21 mouse cellular contexts compared by ENCODE assay signal in the genomic region with DNA sequence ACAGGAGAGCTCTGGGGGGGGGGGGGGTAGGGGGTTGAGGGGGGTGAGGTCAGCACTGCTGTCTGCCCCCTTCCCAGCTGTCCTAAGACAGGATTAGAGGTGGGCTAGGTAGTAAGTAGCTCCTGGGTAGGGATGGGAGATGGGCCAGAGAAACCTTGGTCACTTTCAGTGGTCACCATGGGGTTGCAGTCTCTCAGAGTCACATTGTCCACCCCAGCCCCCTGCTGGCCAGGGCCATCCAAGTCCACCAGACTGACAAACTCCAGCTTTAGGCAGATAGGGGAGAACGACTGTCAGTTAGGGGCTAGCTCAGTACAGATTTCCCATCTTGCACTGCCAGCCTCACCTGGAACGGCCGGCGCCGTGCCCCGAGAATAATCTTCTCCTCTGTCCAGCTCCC. TPM values are rescaled to one million over a fixed set of nuclear protein-coding genes. Genes with fewer than 3 reads are reported as not detected.
DNase-seq lines count a peak whose midpoint lies in the region; ATAC-seq and TF ChIP-seq lines count a peak whose summit lies in the region.
"Had no signal": no experiment of that assay in that cellular context is flagged by ENCODE, and none has a peak within 500 bp of the region (broad histone marks: within the 10 kb centered on the region; RNA-seq: fewer than 3 reads in every experiment).

No protein-coding gene starts in this region.

- WGBS in forebrain, postnatal 0 days = 86% methylated on average over 6 of the region's 6 CpGs
- WGBS in forebrain, embryonic 11.5 days = 83% methylated on average over 6 of the region's 6 CpGs
- 82% methylated on average over 6 of the region's 6 CpGs for WGBS in kidney, postnatal 0 days
- WGBS in lung, embryonic 14.5 days = 81% methylated on average over 6 of the region's 6 CpGs
- 80% methylated on average over 6 of the region's 6 CpGs for WGBS in intestine, embryonic 16.5 days

- peak; percentile 32; the same call in 1 of the 2 replicates for TF ChIP-seq CTCF in forebrain, postnatal 0 days (IDR thresholded peaks at IDR 0.05; ENCODE audit: low read depth)
- TF ChIP-seq CTCF in kidney, postnatal 0 days (IDR thresholded peaks at IDR 0.05; ENCODE audit: low read depth) = peak; percentile 54
- TF ChIP-seq CTCF in lung, embryonic 14.5 days (IDR thresholded peaks at IDR 0.05; ENCODE audit: low read depth) = peak; percentile 55

- peaks cover 50% of the 10 kb centered on the region for H3K36me3 ChIP-seq in forebrain, postnatal 0 days (ENCODE audit: insufficient read depth)
- peaks cover 11% of the 10 kb centered on the region; the same call in 1 of the 2 replicates for H3K36me3 ChIP-seq in forebrain, embryonic 11.5 days (ENCODE audit: control insufficient read depth, insufficient read depth, low read length)
- H3K36me3 ChIP-seq in kidney, postnatal 0 days (ENCODE audit: insufficient read depth, low read length) = peaks cover 49% of the 10 kb centered on the region
- H3K36me3 ChIP-seq in lung, embryonic 14.5 days (ENCODE audit: insufficient read depth) = peaks cover 94% of the 10 kb centered on the region
- H3K36me3 ChIP-seq in intestine, embryonic 16.5 days (ENCODE audit: control insufficient read depth, insufficient read depth, low read length) = peaks cover 38% of the 10 kb centered on the region

- H3K27ac ChIP-seq in forebrain, postnatal 0 days (ENCODE audit: low read depth, low read length) = no peak overlapping the region
- H3K27ac ChIP-seq in forebrain, embryonic 11.5 days (ENCODE audit: low read depth, low read length) = no peak overlapping the region
- no peak overlapping the region for H3K27ac ChIP-seq in kidney, postnatal 0 days
- no peak overlapping the region for H3K27ac ChIP-seq in lung, embryonic 14.5 days (ENCODE audit: low read depth)
- H3K27ac ChIP-seq in intestine, embryonic 16.5 days (ENCODE audit: low read length) = peak overlapping the region; percentile 82
- H3K27ac ChIP-seq: forebrain, embryonic 13.5 days; heart, embryonic 15.5 days; limb, embryonic 15.5 days; neural tube, embryonic 13.5 days; stomach, embryonic 15.5 days had no signal

- no peak overlapping the region for H3K4me3 ChIP-seq in forebrain, postnatal 0 days (ENCODE audit: low read depth, low read length)
- H3K4me3 ChIP-seq in forebrain, embryonic 11.5 days (ENCODE audit: low read depth, low read length) = no peak overlapping the region
- H3K4me3 ChIP-seq in kidney, postnatal 0 days (replicated peaks; ENCODE audit: low read depth, low read length) = no peak overlapping the region
- H3K4me3 ChIP-seq in lung, embryonic 14.5 days (ENCODE audit: low read depth, low read length) = no peak overlapping the region
- H3K4me3 ChIP-seq in intestine, embryonic 16.5 days (ENCODE audit: low read length) = peak overlapping the region; percentile 53
- H3K4me3 ChIP-seq: forebrain, embryonic 13.5 days; heart, embryonic 15.5 days; limb, embryonic 15.5 days; neural tube, embryonic 13.5 days; stomach, embryonic 15.5 days had no signal

- H3K9ac ChIP-seq in forebrain, postnatal 0 days = no peak overlapping the region
- H3K9ac ChIP-seq in forebrain, embryonic 11.5 days (ENCODE audit: low read length) = no peak overlapping the region
- no peak overlapping the region for H3K9ac ChIP-seq in kidney, postnatal 0 days (ENCODE audit: low read depth, low read length)
- H3K9ac ChIP-seq in lung, embryonic 14.5 days = no peak overlapping the region
- H3K9ac ChIP-seq in intestine, embryonic 16.5 days (ENCODE audit: low read depth, low read length) = peak overlapping the region; percentile 67
- H3K9ac ChIP-seq: forebrain, embryonic 13.5 days; heart, embryonic 15.5 days; limb, embryonic 15.5 days; stomach, embryonic 15.5 days had no signal

- no peak for ATAC-seq in forebrain, postnatal 0 days
- ATAC-seq in forebrain, embryonic 11.5 days (replicated peaks; ENCODE audit: low FRiP score) = no peak
- ATAC-seq in kidney, postnatal 0 days (replicated peaks; ENCODE audit: low FRiP score, low read depth) = no peak
- ATAC-seq in lung, embryonic 14.5 days (ENCODE audit: insufficient read depth) = no peak
- ATAC-seq in intestine, embryonic 16.5 days = no peak
- no peak for ATAC-seq in frontal cortex, adult (ENCODE audit: low TSS enrichment)

- no peaks in the 10 kb centered on the region for H3K4me1 ChIP-seq in forebrain, postnatal 0 days (ENCODE audit: insufficient read depth)
- H3K4me1 ChIP-seq in forebrain, embryonic 11.5 days (replicated peaks; ENCODE audit: control insufficient read depth, insufficient read depth, low read length) = no peaks in the 10 kb centered on the region
- H3K4me1 ChIP-seq in kidney, postnatal 0 days (replicated peaks; ENCODE audit: insufficient read depth, low read length) = no peaks in the 10 kb centered on the region
- no peaks in the 10 kb centered on the region for H3K4me1 ChIP-seq in lung, embryonic 14.5 days (ENCODE audit: insufficient read depth)
- peaks cover 8% of the 10 kb centered on the region; the same call in 1 of the 2 replicates for H3K4me1 ChIP-seq in intestine, embryonic 16.5 days (ENCODE audit: control insufficient read depth, insufficient read depth, low read length)
- H3K4me1 ChIP-seq: forebrain, embryonic 13.5 days; heart, embryonic 15.5 days; limb, embryonic 15.5 days; neural tube, embryonic 13.5 days; stomach, embryonic 15.5 days had no signal

- H3K4me2 ChIP-seq in forebrain, postnatal 0 days (ENCODE audit: low read depth) = no peak overlapping the region
- no peak overlapping the region for H3K4me2 ChIP-seq in forebrain, embryonic 11.5 days (ENCODE audit: low read depth, low read length, severe bottlenecking)
- H3K4me2 ChIP-seq in kidney, postnatal 0 days (ENCODE audit: low read length) = no peak overlapping the region
- no peak overlapping the region for H3K4me2 ChIP-seq in lung, embryonic 14.5 days
- H3K4me2 ChIP-seq in intestine, embryonic 16.5 days (ENCODE audit: low read depth, low read length) = peak overlapping the region; percentile 58
- H3K4me2 ChIP-seq: forebrain, embryonic 13.5 days; heart, embryonic 15.5 days; limb, embryonic 15.5 days; neural tube, embryonic 13.5 days; stomach, embryonic 15.5 days had no signal

- no peak for DNase-seq in forebrain, postnatal 0 days
- no peak for DNase-seq in forebrain, embryonic 11.5 days (ENCODE audit: low spot score)
- no peak for DNase-seq in kidney, postnatal 0 days (ENCODE audit: low spot score)
- DNase-seq in kidney, adult 8-10 months = no peak
- DNase-seq in lung, embryonic 14.5 days = no peak
- no peak for DNase-seq in lung, postnatal 14 days
- DNase-seq: adrenal gland, postnatal 25 days; B cell, adult 2 months; cerebellum, adult 9-10 months; embryo, embryonic 11 days; lung, postnatal 10 days; thymus, postnatal 14 days had no signal

- no peaks in the 10 kb centered on the region for H3K27me3 ChIP-seq in forebrain, postnatal 0 days (ENCODE audit: insufficient read depth, low read length)
- H3K27me3 ChIP-seq in forebrain, embryonic 11.5 days (ENCODE audit: control insufficient read depth, insufficient read depth, low read length) = no peaks in the 10 kb centered on the region
- no peaks in the 10 kb centered on the region for H3K27me3 ChIP-seq in kidney, postnatal 0 days (ENCODE audit: insufficient read depth, low read length)
- no peaks in the 10 kb centered on the region for H3K27me3 ChIP-seq in lung, embryonic 14.5 days (ENCODE audit: insufficient read depth, low read length)
- H3K27me3 ChIP-seq in intestine, embryonic 16.5 days (replicated peaks; ENCODE audit: control insufficient read depth, insufficient read depth, low read length) = no peaks in the 10 kb centered on the region
- H3K27me3 ChIP-seq: forebrain, embryonic 13.5 days; heart, embryonic 15.5 days; limb, embryonic 15.5 days; neural tube, embryonic 13.5 days; stomach, embryonic 15.5 days had no signal

- H3K9me3 ChIP-seq in forebrain, postnatal 0 days (ENCODE audit: low read length) = no peaks in the 10 kb centered on the region
- H3K9me3 ChIP-seq in forebrain, embryonic 11.5 days (ENCODE audit: control insufficient read depth, low read length) = no peaks in the 10 kb centered on the region
- H3K9me3 ChIP-seq in kidney, postnatal 0 days (replicated peaks; ENCODE audit: low read length) = no peaks in the 10 kb centered on the region
- H3K9me3 ChIP-seq in lung, embryonic 14.5 days (ENCODE audit: low read depth, low read length) = no peaks in the 10 kb centered on the region
- H3K9me3 ChIP-seq in intestine, embryonic 16.5 days (ENCODE audit: control insufficient read depth, low read length) = no peaks in the 10 kb centered on the region
- H3K9me3 ChIP-seq: forebrain, embryonic 13.5 days; heart, embryonic 15.5 days; limb, embryonic 15.5 days; neural tube, embryonic 13.5 days; stomach, embryonic 15.5 days had no signal

RNA-seq across cellular contexts. Expression of a gene that starts 8.1 kb away (rescaled TPM):
- 1.0 and 9.0 TPM in 2 replicates for total RNA-seq in forebrain, postnatal 0 days (2014; rRNA removed)
- polyA plus RNA-seq in forebrain, postnatal 0 days (2015; fragmentation: Nextera tagmentation; extraction: Ambion mirVana) = 0.21 and 0.26 TPM in 2 replicates
- polyA plus RNA-seq in forebrain, embryonic 11.5 days (2014; fragmentation: Nextera tagmentation; extraction: Ambion mirVana) = 1.3 and 5.0 TPM in 2 replicates
- 0.59 and 0.85 TPM in 2 replicates for polyA plus RNA-seq in kidney, postnatal 0 days (2015; fragmentation: Nextera tagmentation; extraction: Ambion mirVana)
- 2.2 and 4.1 TPM in 2 replicates for polyA plus RNA-seq in lung, embryonic 14.5 days (2014; fragmentation: Nextera tagmentation; extraction: Ambion mirVana)
- polyA plus RNA-seq in intestine, embryonic 16.5 days (2015; fragmentation: Nextera tagmentation; extraction: Ambion mirVana) = 582 and 797 TPM in 2 replicates
- total RNA-seq: monocyte, adult 5-6 weeks had no signal

RNA-seq across cellular contexts. Expression of a gene that starts 8.5 kb away (rescaled TPM):
- total RNA-seq in forebrain, postnatal 0 days (2014; rRNA removed) = 33.7 and 43.2 TPM in 2 replicates
- 171 and 185 TPM in 2 replicates for polyA plus RNA-seq in forebrain, postnatal 0 days (2015; fragmentation: Nextera tagmentation; extraction: Ambion mirVana)
- polyA plus RNA-seq in forebrain, embryonic 11.5 days (2014; fragmentation: Nextera tagmentation; extraction: Ambion mirVana) = 144 and 164 TPM in 2 replicates
- 197 TPM in 2 replicates for polyA plus RNA-seq in kidney, postnatal 0 days (2015; fragmentation: Nextera tagmentation; extraction: Ambion mirVana)
- polyA plus RNA-seq in lung, embryonic 14.5 days (2014; fragmentation: Nextera tagmentation; extraction: Ambion mirVana) = 183 and 197 TPM in 2 replicates
- 145 and 176 TPM in 2 replicates for polyA plus RNA-seq in intestine, embryonic 16.5 days (2015; fragmentation: Nextera tagmentation; extraction: Ambion mirVana)

RNA-seq across cellular contexts. Expression of a gene that starts 8.9 kb away (rescaled TPM):
- total RNA-seq in forebrain, postnatal 0 days (2014; rRNA removed) = 151 and 174 TPM in 2 replicates
- 368 and 392 TPM in 2 replicates for polyA plus RNA-seq in forebrain, postnatal 0 days (2015; fragmentation: Nextera tagmentation; extraction: Ambion mirVana)
- 353 and 371 TPM in 2 replicates for polyA plus RNA-seq in forebrain, embryonic 11.5 days (2014; fragmentation: Nextera tagmentation; extraction: Ambion mirVana)
- 351 and 379 TPM in 2 replicates for polyA plus RNA-seq in kidney, postnatal 0 days (2015; fragmentation: Nextera tagmentation; extraction: Ambion mirVana)
- polyA plus RNA-seq in lung, embryonic 14.5 days (2014; fragmentation: Nextera tagmentation; extraction: Ambion mirVana) = 282 and 295 TPM in 2 replicates
- polyA plus RNA-seq in intestine, embryonic 16.5 days (2015; fragmentation: Nextera tagmentation; extraction: Ambion mirVana) = 343 and 364 TPM in 2 replicates

RNA-seq across cellular contexts. Expression of a gene that starts 15.0 kb away (rescaled TPM):
- 13.5 and 16.0 TPM in 2 replicates for total RNA-seq in forebrain, postnatal 0 days (2014; rRNA removed)
- polyA plus RNA-seq in forebrain, postnatal 0 days (2015; fragmentation: Nextera tagmentation; extraction: Ambion mirVana) = 11.3 and 13.7 TPM in 2 replicates
- polyA plus RNA-seq in forebrain, embryonic 11.5 days (2014; fragmentation: Nextera tagmentation; extraction: Ambion mirVana) = 0.28 and 0.69 TPM in 2 replicates
- 0.15 and 0.16 TPM in 2 replicates for polyA plus RNA-seq in kidney, postnatal 0 days (2015; fragmentation: Nextera tagmentation; extraction: Ambion mirVana)
- 0.37 TPM in 1 of 2 replicates, not detected in the other for polyA plus RNA-seq in lung, embryonic 14.5 days (2014; fragmentation: Nextera tagmentation; extraction: Ambion mirVana)
- 0.93 and 1.4 TPM in 2 replicates for polyA plus RNA-seq in intestine, embryonic 16.5 days (2015; fragmentation: Nextera tagmentation; extraction: Ambion mirVana)
- total RNA-seq: granulocyte monocyte progenitor cell, adult 5-6 weeks; monocyte, adult 5-6 weeks had no signal

RNA-seq across cellular contexts. Expression of a gene that starts 19.8 kb away (rescaled TPM):
- total RNA-seq in forebrain, postnatal 0 days (2014; rRNA removed) = 8.0 and 9.6 TPM in 2 replicates
- polyA plus RNA-seq in forebrain, postnatal 0 days (2015; fragmentation: Nextera tagmentation; extraction: Ambion mirVana) = 7.8 and 9.2 TPM in 2 replicates
- polyA plus RNA-seq in forebrain, embryonic 11.5 days (2014; fragmentation: Nextera tagmentation; extraction: Ambion mirVana) = 37.2 and 40.1 TPM in 2 replicates
- polyA plus RNA-seq in kidney, postnatal 0 days (2015; fragmentation: Nextera tagmentation; extraction: Ambion mirVana) = 24.4 and 28.1 TPM in 2 replicates
- polyA plus RNA-seq in lung, embryonic 14.5 days (2014; fragmentation: Nextera tagmentation; extraction: Ambion mirVana) = 34.8 and 35.3 TPM in 2 replicates
- polyA plus RNA-seq in intestine, embryonic 16.5 days (2015; fragmentation: Nextera tagmentation; extraction: Ambion mirVana) = 28.4 and 34.1 TPM in 2 replicates

Comparison
In these comparisons a context has a peak if more than half of its experiments do, and no peak if none do; other contexts are left out.
1. RNA of a gene that starts 8.1 kb away (polyA plus RNA-seq): 582 to 797 TPM in intestine, embryonic 16.5 days; 1.3 to 5.0 TPM in forebrain, embryonic 11.5 days, 2.2 to 4.1 TPM in lung, embryonic 14.5 days, 0.59 to 0.85 TPM in kidney, postnatal 0 days and 0.21 to 0.26 TPM in forebrain, postnatal 0 days; every median in the first group is over 10 times any median in the second.
2. Peak in every context shown above with its lines, with median percentiles within 50 percentile points of each other: CTCF ChIP-seq.